Mouse (Mus musculus) CH12.LX (cell line): ENCODE results near the gene Hip1. TPM values are rescaled to one million over a fixed set of nuclear protein-coding genes. Genes with fewer than 3 reads are reported as not detected.
A peak's percentile ranks its signal among the peaks of the same experiment; 100 is the strongest.

Experiments
- DNase-seq: peaks from one replicate; pipeline ENCODE4 v3.0.0-alpha.2; 2013; ENCODE audit errors: extremely low read depth
- H3K27ac ChIP-seq: 2 replicates; pipeline ENCODE4 v1.5.1; 2012; ENCODE audit warnings: low read depth, mild to moderate bottlenecking, control low read depth, moderate library complexity; ENCODE audit not compliant: insufficient read depth
- H3K27me3 ChIP-seq: replicated peaks from 2 replicates; pipeline ENCODE3; 2012; ENCODE audit warnings: inconsistent platforms
- H3K36me3 ChIP-seq, 2 experiments: replicated peaks in 1 of 2; 2 replicates each; pipeline versions ENCODE3 to v1.6.1; 2012; ENCODE audit warnings: inconsistent platforms in 1 of 2, low read length in 1 of 2, mild to moderate bottlenecking in 1 of 2, mixed read lengths in 1 of 2, moderate library complexity in 1 of 2; ENCODE audit not compliant: control insufficient read depth in 1 of 2, insufficient read depth in 1 of 2
- H3K4me1 ChIP-seq, 2 experiments: 2 replicates each; pipeline ENCODE4 v1.6.1; 2012; ENCODE audit warnings: inconsistent platforms in 1 of 2, moderate library complexity in 1 of 2; ENCODE audit not compliant: insufficient read depth in 2 of 2, control insufficient read depth in 1 of 2
- H3K4me2 ChIP-seq: 2 replicates; pipeline ENCODE4 v1.6.1; 2012; ENCODE audit warnings: low read depth, mild to moderate bottlenecking, control low read depth; ENCODE audit not compliant: poor library complexity, insufficient read depth, severe bottlenecking
- H3K4me3 ChIP-seq, 3 experiments: fragments of 150-350 bp in 1 of 3; sonication (generic) in 1 of 3; replicated peaks in 1 of 3; 2 replicates each; pipeline versions ENCODE3 to v1.5.1; 2011 to 2012; ENCODE audit warnings: low read depth in 2 of 3, low read length in 2 of 3, mild to moderate bottlenecking in 2 of 3, moderate library complexity in 2 of 3, control low read depth in 1 of 3, improper control_type of control experiment in 1 of 3, inconsistent platforms in 1 of 3, mixed read lengths in 1 of 3; ENCODE audit not compliant: poor library complexity in 1 of 3
- H3K79me2 ChIP-seq: replicated peaks from 2 replicates; pipeline ENCODE4 v1.6.1; 2012; ENCODE audit warnings: mild to moderate bottlenecking, moderate library complexity; ENCODE audit not compliant: control insufficient read depth, poor library complexity, insufficient read depth, severe bottlenecking; ENCODE audit errors: extremely low read depth
- H3K9ac ChIP-seq: 2 replicates; pipeline ENCODE4 v1.6.1; 2012; ENCODE audit warnings: low read depth, mild to moderate bottlenecking, control low read depth, moderate library complexity; ENCODE audit not compliant: insufficient read depth
- H3K9me3 ChIP-seq: replicated peaks from 2 replicates; pipeline ENCODE3; 2012; ENCODE audit warnings: low read length, inconsistent platforms, mixed read lengths
- BHLHE40 ChIP-seq: IDR thresholded peaks from 2 replicates; pipeline ENCODE4 v1.6.1; 2011; ENCODE audit warnings: mild to moderate bottlenecking, low read depth, low read length, improper control_type of control experiment
- CHD1 ChIP-seq: IDR thresholded peaks from 2 replicates; pipeline ENCODE4 v1.6.1; 2012; ENCODE audit warnings: low read depth, low read length, improper control_type of control experiment, inconsistent platforms
- CHD2 ChIP-seq: IDR thresholded peaks from 2 replicates; pipeline ENCODE4 v1.6.1; 2011; ENCODE audit warnings: low read length, improper control_type of control experiment
- E2F4 ChIP-seq: IDR thresholded peaks from 2 replicates; pipeline ENCODE4 v1.6.1; 2011; ENCODE audit warnings: low read depth, low read length, improper control_type of control experiment; ENCODE audit not compliant: insufficient replicate concordance
- ELF1 ChIP-seq: IDR thresholded peaks from 2 replicates; pipeline ENCODE4 v1.6.1; 2014; ENCODE audit warnings: low read depth, mild to moderate bottlenecking, inconsistent platforms, low read length, improper control_type of control experiment
- EP300 ChIP-seq: IDR thresholded peaks from 2 replicates; pipeline ENCODE4 v1.6.1; 2011; ENCODE audit warnings: low read length, improper control_type of control experiment
- GABPA ChIP-seq: IDR thresholded peaks from 2 replicates; pipeline ENCODE4 v1.6.1; 2012; ENCODE audit warnings: low read depth, low read length, improper control_type of control experiment, inconsistent platforms; ENCODE audit not compliant: insufficient replicate concordance
- HCFC1 ChIP-seq: IDR thresholded peaks from 2 replicates; pipeline ENCODE4 v1.6.1; 2012; ENCODE audit warnings: low read depth, mild to moderate bottlenecking, inconsistent platforms, low read length, improper control_type of control experiment
- IRF4 ChIP-seq: IDR thresholded peaks from 2 replicates; pipeline ENCODE4 v1.6.1; 2014; ENCODE audit warnings: low read depth, mild to moderate bottlenecking, inconsistent platforms, low read length, improper control_type of control experiment
- JUN ChIP-seq: IDR thresholded peaks from 2 replicates; pipeline ENCODE4 v1.6.1; 2011; ENCODE audit warnings: low read depth, mild to moderate bottlenecking, low read length, improper control_type of control experiment, moderate library complexity; ENCODE audit not compliant: insufficient read depth
- JUND ChIP-seq: conservative IDR thresholded peaks from 2 replicates; pipeline ENCODE4 v1.6.1; 2011; ENCODE audit warnings: low read depth, low read length, improper control_type of control experiment
- KAT2A ChIP-seq: IDR thresholded peaks from 2 replicates; pipeline ENCODE4 v1.6.1; 2012; ENCODE audit warnings: low read length, improper control_type of control experiment, inconsistent platforms; ENCODE audit not compliant: insufficient replicate concordance
- MAFK ChIP-seq: IDR thresholded peaks from 2 replicates; pipeline ENCODE4 v1.6.1; 2011; ENCODE audit warnings: low read length, improper control_type of control experiment; ENCODE audit not compliant: insufficient replicate concordance
- MAZ ChIP-seq: IDR thresholded peaks from 2 replicates; pipeline ENCODE4 v1.6.1; 2012; ENCODE audit warnings: low read depth, mild to moderate bottlenecking, inconsistent platforms, low read length, improper control_type of control experiment, moderate library complexity
- MEF2A ChIP-seq: IDR thresholded peaks from 2 replicates; pipeline ENCODE4 v1.6.1; 2014; ENCODE audit warnings: low read depth, mild to moderate bottlenecking, inconsistent platforms, low read length, improper control_type of control experiment, borderline replicate concordance
- NELFE ChIP-seq: IDR thresholded peaks from 2 replicates; pipeline ENCODE4 v1.6.1; 2011; ENCODE audit warnings: low read depth, low read length, improper control_type of control experiment
- PAX5 ChIP-seq: IDR thresholded peaks from 2 replicates; pipeline ENCODE4 v1.6.1; 2012; ENCODE audit warnings: low read length, inconsistent platforms, mixed read lengths
- POLR2A ChIP-seq: IDR thresholded peaks from 2 replicates; pipeline ENCODE4 v1.6.1; 2011; ENCODE audit warnings: low read depth, mild to moderate bottlenecking, improper control_type of control experiment, low read length
- POLR2AphosphoS2 ChIP-seq: IDR thresholded peaks from 2 replicates; pipeline ENCODE4 v1.6.1; 2011; ENCODE audit warnings: low read depth, low read length, improper control_type of control experiment
- RAD21 ChIP-seq: IDR thresholded peaks from 2 replicates; pipeline ENCODE4 v1.6.1; 2011; ENCODE audit warnings: low read depth, mild to moderate bottlenecking, low read length, improper control_type of control experiment, moderate library complexity
- RCOR1 ChIP-seq: conservative IDR thresholded peaks from 2 replicates; pipeline ENCODE4 v1.6.1; 2012; ENCODE audit warnings: low read depth, mild to moderate bottlenecking, inconsistent platforms, low read length, improper control_type of control experiment
- SMC3 ChIP-seq: IDR thresholded peaks from 2 replicates; pipeline ENCODE4 v1.6.1; 2011; ENCODE audit warnings: low read depth, low read length, improper control_type of control experiment
- TBP ChIP-seq: conservative IDR thresholded peaks from 2 replicates; pipeline ENCODE4 v1.6.1; 2011; ENCODE audit warnings: low read depth, low read length, improper control_type of control experiment
- TCF12 ChIP-seq: IDR thresholded peaks from 2 replicates; pipeline ENCODE4 v1.6.1; 2014; ENCODE audit warnings: low read depth, mild to moderate bottlenecking, inconsistent platforms, low read length, improper control_type of control experiment
- USF1 ChIP-seq: IDR thresholded peaks from 2 replicates; pipeline ENCODE4 v1.6.1; 2014; ENCODE audit warnings: low read depth, mild to moderate bottlenecking, inconsistent platforms, low read length, improper control_type of control experiment
- USF2 ChIP-seq: conservative IDR thresholded peaks from 2 replicates; pipeline ENCODE4 v1.6.1; 2011; ENCODE audit warnings: low read depth, low read length, improper control_type of control experiment
- ZC3H11A ChIP-seq: IDR thresholded peaks from 2 replicates; pipeline ENCODE4 v1.6.1; 2012; ENCODE audit warnings: low read depth, mild to moderate bottlenecking, inconsistent platforms, low read length, improper control_type of control experiment
- ZKSCAN1 ChIP-seq: IDR thresholded peaks from 2 replicates; pipeline ENCODE4 v1.6.1; 2012; ENCODE audit warnings: low read depth, inconsistent platforms, low read length, improper control_type of control experiment, borderline replicate concordance
- ZMIZ1 ChIP-seq: IDR thresholded peaks from 2 replicates; pipeline ENCODE4 v1.6.1; 2012; ENCODE audit warnings: low read depth, mild to moderate bottlenecking, inconsistent platforms, low read length, improper control_type of control experiment
- dilution Hi-C: fragments of 300-500 bp; cut with MboI; formaldehyde crosslinking; loops from 2 replicates; pipeline ENCODE4 v1.14.3; 2020; ENCODE audit warnings: low sequenced_read_pairs; ENCODE audit not compliant: extremely low pct_unique_long_range_greater_than_20kb, extremely low pct_ligation_motif_present
- in situ Hi-C: fragments of 300-500 bp; cut with MboI; formaldehyde crosslinking; loops from 3 replicates; pipeline ENCODE4 v1.14.3; 2019; ENCODE audit warnings: low sequenced_read_pairs, low pct_ligation_motif_present, low pct_unique_long_range_greater_than_20kb, mixed read lengths
- polyA plus RNA-seq: library from polyadenylated mRNA; unstranded; fragments of >175 nt; gene quantifications from 2 replicates; pipeline ENCODE4 v1.2.1, GENCODE M21; 2012; ENCODE audit warnings: low read depth; ENCODE audit not compliant: insufficient read length
- total RNA-seq, 2 experiments: library from RNA; depleted of rRNA; stranded (reverse); fragments of 300-350 nt in 1 of 2; fragments of >200 nt in 1 of 2; gene quantifications; 2 replicates each; pipeline ENCODE4 v1.2.3; 2012 to 2014

Gene Hip1
- total and polyA plus RNA-seq, 3 experiments: 2.2 to 6.4 (median 3.4) TPM

DNA sequence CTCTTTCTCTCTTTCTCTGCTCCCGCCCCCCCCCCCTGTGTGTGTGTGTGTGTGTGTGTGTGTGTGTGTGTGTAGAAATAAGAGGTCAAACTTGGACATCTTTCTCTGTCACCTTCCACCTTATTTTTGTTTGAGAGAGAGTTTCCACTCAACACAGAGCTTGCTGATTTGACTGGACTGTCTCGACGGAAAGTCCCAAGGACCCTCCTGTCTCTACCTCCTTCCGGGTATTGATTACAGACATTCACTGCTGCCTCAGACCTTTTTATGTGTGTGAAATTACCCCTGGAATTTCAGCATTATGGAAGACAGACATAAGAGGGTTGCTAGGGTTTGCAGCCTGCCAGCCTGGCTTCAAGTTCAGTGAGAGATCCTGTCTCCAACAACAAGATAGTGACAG is 11.3 kb upstream of the Hip1 start:
- 0 out of 2 replicates have a peak, but pooled peaks have one; percentile 17 for TF ChIP-seq MAFK
- no peak for TF ChIP-seq PAX5
- no peak for TF ChIP-seq TCF12
- peak; percentile 59; the same call in 1 of the 2 replicates for TF ChIP-seq IRF4
- TF ChIP-seq ZKSCAN1: no peak
- TF ChIP-seq TBP: no peak
- TF ChIP-seq ELF1: peak; percentile 83
- no peak for TF ChIP-seq RCOR1
- TF ChIP-seq ZC3H11A: no peak
- TF ChIP-seq JUN: no peak
- no peak for TF ChIP-seq GABPA
- no peak for TF ChIP-seq USF2
- TF ChIP-seq RAD21: no peak
- no peak for TF ChIP-seq MEF2A
- TF ChIP-seq JUND: no peak
- TF ChIP-seq CHD1: no peak
- TF ChIP-seq NELFE: no peak
- no peak for TF ChIP-seq USF1
- TF ChIP-seq POLR2AphosphoS2: no peak
- no peak for TF ChIP-seq BHLHE40
- TF ChIP-seq EP300: 0 out of 2 replicates have a peak, but pooled peaks have one; percentile 28
- TF ChIP-seq HCFC1: no peak
- no peak for TF ChIP-seq ZMIZ1
- TF ChIP-seq POLR2A: no peak
- TF ChIP-seq E2F4: no peak
- TF ChIP-seq SMC3: no peak
- TF ChIP-seq MAZ: no peak
- no peak for TF ChIP-seq KAT2A
- no peak for TF ChIP-seq CHD2
- H3K36me3 ChIP-seq: no peaks in the 10 kb centered on the region
- 0 out of 2 replicates have a peak overlapping the region, but pooled peaks have one; percentile 38 for H3K4me2 ChIP-seq
- H3K27ac ChIP-seq: no peak overlapping the region
- DNase-seq: no peak
- H3K79me2 ChIP-seq: no peaks in the 10 kb centered on the region
- in situ Hi-C loops (loop anchor here (10.0 kb wide), 1 partner anchor 59 kb away; no protein-coding TSS in a partner anchor), dilution Hi-C loops (no loop called here)
- H3K9me3 ChIP-seq: no peaks in the 10 kb centered on the region
- no peak overlapping the region for H3K4me3 ChIP-seq
- peaks cover 8 to 50% of the 10 kb centered on the region in 2 experiments for H3K4me1 ChIP-seq
- no peaks in the 10 kb centered on the region for H3K27me3 ChIP-seq
- H3K9ac ChIP-seq: no peak overlapping the region
